Mouse (Mus musculus): ENCODE measurements around the gene Camta1.
A peak's percentile ranks its signal among the peaks of the same experiment; 100 is the strongest.

Gene Camta1

GRCm38 (mm10) chr4:150962231-150962630 is 899.4 kb downstream of the Camta1 start:
- peak; percentile 58 for DNase-seq

- no peak for DNase-seq
Measured at GRCm38 (mm10) chr4:150958536-150958935, 903.1 kb downstream of the Camta1 start.

DNA sequence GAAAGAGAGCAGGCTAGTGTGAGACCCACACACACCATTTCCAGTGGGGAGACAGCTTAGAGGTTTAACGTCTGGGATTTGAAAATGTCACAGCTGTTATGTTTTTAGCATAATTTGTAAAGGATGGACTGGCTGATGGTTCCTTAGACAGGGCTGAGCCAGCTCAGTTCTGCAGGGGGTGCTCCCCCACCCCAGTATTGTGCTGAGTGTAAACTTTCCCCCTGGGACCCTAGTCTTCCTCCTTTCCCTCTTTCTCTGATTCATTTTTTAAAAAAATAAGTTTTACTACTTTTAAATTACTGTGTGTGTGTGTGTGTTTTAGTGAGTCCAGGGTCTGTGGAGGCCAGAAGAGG is 904.6 kb downstream of the Camta1 start:
- no peak for DNase-seq

- no peak for DNase-seq
Measured at GRCm38 (mm10) chr4:150956369-150957105, 905.1 kb downstream of the Camta1 start.

- DNase-seq: no peak
Measured at GRCm38 (mm10) chr4:150950972-150951371, 910.7 kb downstream of the Camta1 start.

DNA sequence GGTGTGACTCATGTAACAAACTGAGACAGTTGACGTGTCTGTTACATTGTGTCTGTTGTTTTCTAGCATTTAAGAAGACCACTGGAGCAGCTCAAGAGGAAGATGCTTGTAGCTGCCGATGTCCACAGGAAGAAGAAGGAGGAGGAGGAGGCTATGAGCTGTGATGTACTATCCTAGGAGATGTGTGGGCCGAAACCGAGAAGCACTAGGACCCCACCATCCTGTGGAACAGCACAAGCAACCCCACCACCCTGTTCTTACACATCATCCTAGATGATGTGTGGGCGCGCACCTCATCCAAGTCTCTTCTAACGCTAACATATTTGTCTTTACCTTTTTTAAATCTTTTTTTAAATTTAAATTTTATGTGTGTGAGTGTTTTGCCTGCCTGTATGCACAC is 917.0 kb downstream of the Camta1 start:
- DNase-seq: no peak

DNA sequence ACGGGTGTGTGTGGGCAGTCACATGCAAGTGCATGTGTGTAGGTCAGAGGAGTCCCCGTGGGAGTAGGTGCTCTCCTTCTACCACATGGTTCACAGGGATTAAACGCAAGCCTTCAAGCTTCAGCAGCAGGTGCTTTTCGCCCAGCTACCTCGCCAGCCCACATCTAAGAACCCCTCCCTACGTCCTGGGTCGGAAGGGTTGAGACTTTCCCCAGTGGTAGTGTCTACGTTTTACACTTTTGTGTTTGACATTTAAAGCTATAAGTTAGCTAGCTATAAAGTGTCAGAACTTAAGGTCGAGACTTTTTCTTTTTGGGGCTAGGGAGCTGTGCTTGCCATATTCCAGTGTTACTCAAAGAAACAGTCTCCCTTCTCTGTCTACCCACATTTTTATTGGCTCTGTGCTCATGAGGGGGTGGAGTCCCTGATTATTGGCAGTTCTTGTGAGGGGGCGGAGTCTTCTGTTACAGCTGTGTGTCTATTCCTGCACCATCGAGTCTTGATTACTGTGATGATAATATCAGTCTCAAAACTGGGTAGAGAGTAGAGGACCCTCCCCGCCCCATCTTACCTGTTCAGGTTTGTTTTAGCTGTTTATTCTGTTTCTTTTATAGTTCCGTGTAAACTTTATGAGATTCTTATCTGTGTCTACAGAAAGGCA is 921.6 kb downstream of the Camta1 start:
- no peak for DNase-seq

DNA sequence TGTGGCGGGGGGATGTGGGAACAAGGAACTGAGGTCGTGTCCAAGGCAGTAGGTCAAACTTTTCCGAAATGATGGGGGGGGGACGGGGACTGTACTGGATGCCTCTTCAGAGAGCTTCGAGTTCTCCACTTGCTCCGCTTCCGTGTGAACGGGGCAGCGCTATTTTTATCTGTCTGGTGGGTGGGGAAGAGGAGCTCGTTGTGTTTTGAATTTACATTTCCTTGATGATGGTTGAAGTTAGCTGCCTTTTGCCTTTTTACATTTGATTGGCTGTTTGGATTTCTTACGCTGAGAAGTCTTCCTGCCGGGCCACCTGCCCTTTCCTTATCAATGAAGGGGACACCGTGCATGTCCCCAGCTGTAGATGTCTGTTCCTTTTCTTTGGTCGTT is 923.6 kb downstream of the Camta1 start:
- DNase-seq: no peak

GRCm38 (mm10) chr4:150937293-150938062 is 924.2 kb downstream of the Camta1 start:
- DNase-seq: no peak

- no peak for DNase-seq
Measured at GRCm38 (mm10) chr4:150933503-150933902, 928.2 kb downstream of the Camta1 start.

DNA sequence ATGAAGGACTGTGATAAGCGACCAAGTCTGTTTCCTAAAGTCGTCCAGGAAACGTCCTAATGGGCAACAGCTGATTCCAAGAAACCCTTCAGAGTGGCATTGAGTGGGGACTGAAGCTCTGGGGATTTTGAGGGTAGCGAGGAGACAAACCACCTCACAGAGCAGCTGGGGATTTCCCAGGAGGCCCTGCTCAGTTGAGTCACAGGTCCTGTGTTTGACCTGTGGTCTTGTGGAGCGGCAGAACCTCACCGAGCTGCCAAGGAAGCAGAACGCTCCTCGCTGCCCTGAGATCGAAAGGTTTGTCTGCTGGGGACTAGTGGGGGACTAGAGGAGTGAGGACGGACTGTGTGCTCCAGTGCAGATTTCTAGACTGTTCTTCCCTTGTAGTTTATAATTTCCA is 933.9 kb downstream of the Camta1 start:
- DNase-seq: no peak

- no peak for DNase-seq
Measured at GRCm38 (mm10) chr4:150926924-150927705, 934.6 kb downstream of the Camta1 start.

GRCm38 (mm10) chr4:150925923-150926322 is 935.8 kb downstream of the Camta1 start:
- DNase-seq: no peak

- DNase-seq: no peak
Measured at GRCm38 (mm10) chr4:150924936-150925335, 936.7 kb downstream of the Camta1 start.

GRCm38 (mm10) chr4:150924308-150924707 is 937.4 kb downstream of the Camta1 start:
- DNase-seq: no peak

DNA sequence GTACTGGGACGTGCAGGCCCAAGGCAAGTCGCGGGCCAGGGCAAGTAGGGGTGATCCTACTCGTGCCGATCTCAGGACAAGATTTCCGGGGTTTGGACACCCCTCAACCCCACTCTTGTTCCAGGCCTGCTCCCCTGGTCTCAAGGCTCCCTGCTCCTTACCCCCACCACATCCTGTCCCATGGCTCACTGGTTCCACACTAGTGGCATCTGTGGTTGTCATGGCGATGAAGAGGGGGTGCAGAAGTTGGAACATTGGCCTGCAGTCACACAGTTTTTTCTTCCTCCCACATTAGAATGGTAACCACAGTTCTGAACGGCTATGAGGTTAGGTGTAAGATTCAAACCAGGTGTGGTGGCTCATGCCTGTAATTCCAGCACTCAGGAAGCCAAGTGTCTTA is 940.5 kb downstream of the Camta1 start:
- DNase-seq: no peak

DNA sequence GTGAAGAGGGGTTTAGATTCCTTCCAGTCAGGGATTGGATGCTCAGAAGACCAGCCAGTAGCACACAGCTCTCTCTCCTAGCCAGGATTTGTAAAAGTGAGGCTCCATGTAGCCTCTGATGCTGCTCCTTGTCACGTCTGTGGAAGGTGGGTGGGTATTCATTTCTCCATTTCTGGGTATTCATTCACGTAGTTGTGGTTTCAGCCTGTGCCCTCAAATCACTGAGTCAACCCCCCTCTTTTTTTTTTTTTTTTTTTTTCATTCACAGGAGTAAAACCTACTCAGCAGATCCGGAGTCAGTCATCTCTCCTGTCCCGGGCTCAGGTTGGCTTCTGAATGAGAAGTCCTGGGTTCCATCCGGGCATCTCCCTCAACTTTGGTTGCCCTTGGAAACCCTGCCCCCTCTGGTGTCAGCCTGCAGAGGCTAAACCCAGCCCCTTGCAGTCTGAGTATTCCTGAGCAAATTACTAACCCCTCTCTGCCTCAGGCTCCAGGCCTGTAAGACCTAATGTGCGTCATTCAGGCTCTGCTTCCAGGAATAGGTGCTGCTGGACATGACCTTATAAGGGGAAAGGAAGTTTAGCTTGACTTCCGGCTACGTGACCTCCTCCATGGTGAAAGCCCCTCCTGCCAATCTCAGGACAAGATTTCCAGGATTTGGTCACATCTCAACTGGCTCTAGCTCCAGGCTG is 944.2 kb downstream of the Camta1 start:
- no peak for DNase-seq

DNA sequence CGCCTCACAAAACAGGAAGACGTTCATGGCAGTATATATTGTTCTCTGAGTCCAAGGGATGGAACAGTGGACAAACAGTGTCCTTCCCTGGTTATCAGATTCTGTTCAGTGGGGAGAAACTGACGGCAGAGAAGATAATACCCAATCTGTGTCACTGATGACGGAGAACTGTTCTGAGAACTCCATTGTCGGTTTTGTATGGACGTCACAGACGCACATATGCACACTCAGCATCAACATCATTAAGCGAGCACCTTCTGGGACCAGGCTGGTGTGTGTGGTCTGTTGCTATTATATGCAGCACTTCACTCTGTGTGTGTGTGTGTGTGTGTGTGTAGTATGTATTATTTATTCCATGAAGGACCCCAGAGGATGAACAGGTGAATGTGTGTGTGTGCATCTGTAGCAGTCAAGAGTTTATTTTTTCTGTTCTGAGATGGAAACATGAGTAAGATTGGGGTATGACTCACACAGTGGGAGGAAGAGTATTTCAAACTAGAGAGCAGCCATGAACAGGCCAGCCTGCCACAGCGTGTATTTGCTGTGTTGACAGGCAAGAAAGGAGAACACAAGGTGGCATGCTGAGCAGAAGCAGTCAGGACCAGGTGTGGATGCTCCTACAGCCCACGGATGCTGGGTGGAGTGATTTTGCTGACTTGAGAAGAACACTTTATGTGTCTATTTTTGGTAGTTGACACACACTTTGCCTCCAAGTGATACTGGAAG is 946.3 kb downstream of the Camta1 start:
- DNase-seq: no peak

DNA sequence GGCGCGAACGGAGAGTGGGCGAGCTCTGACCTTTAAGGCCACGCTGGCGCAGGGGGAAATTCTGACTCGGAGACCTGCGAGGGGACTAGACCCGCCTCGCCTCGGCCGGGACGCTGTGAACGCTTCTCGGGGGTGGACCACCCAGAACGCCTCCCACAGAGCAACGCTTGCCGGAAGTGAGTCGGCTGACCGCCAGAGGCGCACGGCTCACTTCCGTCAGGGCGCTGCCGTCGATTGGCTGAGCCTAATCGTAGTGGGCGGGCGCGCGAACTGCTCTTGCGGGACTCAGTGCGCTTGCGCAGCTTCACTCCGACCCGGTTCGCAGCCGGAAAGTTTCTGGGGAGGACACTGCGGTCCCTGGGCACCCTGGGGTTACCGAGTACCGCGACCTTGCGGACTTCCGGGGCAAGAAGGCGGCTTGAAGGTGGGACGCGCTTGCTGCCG is 947.4 kb downstream of the Camta1 start, which contains the start of the genes Park7 and Tnfrsf9:
Park7 (minus strand) TSS at position 148 of the 444 bp plus-strand sequence.
Tnfrsf9 (plus strand) TSS at position 273 of the 444 bp plus-strand sequence.
- DNase-seq: peak; percentile 97

GRCm38 (mm10) chr4:150913743-150914142 is 947.9 kb downstream of the Camta1 start:
- DNase-seq: no peak

- DNase-seq: no peak
Measured at GRCm38 (mm10) chr4:150910164-150910951, 951.3 kb downstream of the Camta1 start.

Measured in lung, postnatal 36 days (tissue).